Mouse (Mus musculus): ENCODE data around the gene Otos. TPM values are rescaled to one million over a fixed set of nuclear protein-coding genes. Genes with fewer than 3 reads are reported as not detected.

The Otos gene
- polyA plus RNA-seq, 1 experiment = 0.07 TPM

- H3K4me3 ChIP-seq (replicated peaks; ENCODE audit: insufficient read depth, low read depth, low read length) = no peak overlapping the region
- 91% methylated on average over 3 of the region's 3 CpGs for WGBS
- no peaks in the 10 kb centered on the region for H3K4me1 ChIP-seq (ENCODE audit: control insufficient read depth, insufficient read depth, low read length)
- no peaks in the 10 kb centered on the region; the same call in 1 of the 2 replicates for H3K27me3 ChIP-seq (ENCODE audit: control insufficient read depth, insufficient read depth, low read length)
- no peak for TF ChIP-seq CTCF (IDR thresholded peaks at IDR 0.05; ENCODE audit: borderline replicate concordance, insufficient read depth, low read depth, low read length)
- no peak for TF ChIP-seq POLR2A (IDR thresholded peaks at IDR 0.05; ENCODE audit: borderline replicate concordance, insufficient read depth, low read length)
- H3K27ac ChIP-seq (ENCODE audit: insufficient read depth, low read length) = no peak overlapping the region
- DNase-seq = no peak
Measured at GRCm38 (mm10) chr1:92596019-92596418, 52.6 kb downstream of the Otos start.

Other genes starting within 250 kb of the Otos start
- 226 and 229 TPM in 2 replicates for gene Ndufa10, start 175.0 kb downstream of the Otos start, polyA plus RNA-seq (2012; rRNA removed)
- gene Olfr1416, start 163.7 kb downstream of the Otos start, polyA plus RNA-seq (2012; rRNA removed) = not detected in 2 replicates
- not detected in 2 replicates for gene Olfr1415, start 152.7 kb downstream of the Otos start, polyA plus RNA-seq (2012; rRNA removed)
- not detected in 2 replicates for gene Olfr1414, start 130.2 kb downstream of the Otos start, polyA plus RNA-seq (2012; rRNA removed)
- not detected in 2 replicates for gene Olfr1413, start 77.5 kb downstream of the Otos start, polyA plus RNA-seq (2012; rRNA removed)
- not detected in 2 replicates for gene Olfr1412, start 63.1 kb downstream of the Otos start, polyA plus RNA-seq (2012; rRNA removed)
- gene Olfr1411, start 54.4 kb downstream of the Otos start, polyA plus RNA-seq (2012; rRNA removed) = not detected in 2 replicates
- not detected in 2 replicates for gene Olfr1410, start 43.1 kb downstream of the Otos start, polyA plus RNA-seq (2012; rRNA removed)
- not detected in 2 replicates for gene Olfr12, start 31.1 kb downstream of the Otos start, polyA plus RNA-seq (2012; rRNA removed)
- 374 and 414 TPM in 2 replicates for gene Cops9, start 6.9 kb downstream of the Otos start, polyA plus RNA-seq (2012; rRNA removed)
- gene Gpc1, start 182.8 kb upstream of the Otos start, polyA plus RNA-seq (2012; rRNA removed) = 59.2 and 62.5 TPM in 2 replicates